Mouse (Mus musculus): ENCODE data around the gene Slc7a5. TPM values are rescaled to one million over a fixed set of nuclear protein-coding genes. Genes with fewer than 3 reads are reported as not detected.
A peak's percentile ranks its signal among the peaks of the same experiment; 100 is the strongest.

The Slc7a5 gene
- total and polyA plus RNA-seq, 3 experiments, result 110 to 291 (median 207) TPM

- no peaks in the 10 kb centered on the region for H3K27me3 ChIP-seq (replicated peaks)
- dilution Hi-C loops (cut with MboI; ENCODE audit: extremely low pct_ligation_motif_present, extremely low pct_unique_long_range_greater_than_20kb, low sequenced_read_pairs) (no loop called here), in situ Hi-C loops (cut with MboI; ENCODE audit: low pct_ligation_motif_present, low pct_unique_long_range_greater_than_20kb, low sequenced_read_pairs) (no loop called here)
- H3K4me2 ChIP-seq (ENCODE audit: insufficient read depth, low read depth, poor library complexity, severe bottlenecking), result no peak overlapping the region
- H3K4me1 ChIP-seq (ENCODE audit: control insufficient read depth in 1 of 2, insufficient read depth in 2 of 2), result peaks cover 17 to 37% of the 10 kb centered on the region in 2 experiments
- no peaks in the 10 kb centered on the region for H3K79me2 ChIP-seq (replicated peaks; ENCODE audit: control insufficient read depth, extremely low read depth, insufficient read depth, poor library complexity, severe bottlenecking)
- DNase-seq (ENCODE audit: extremely low read depth), result no peak
- H3K9ac ChIP-seq (ENCODE audit: insufficient read depth, low read depth), result no peak overlapping the region
- TF ChIP-seq MAZ (IDR thresholded peaks at IDR 0.05; ENCODE audit: low read depth, low read length), result 0 out of 2 replicates have a peak, but pooled peaks have one; percentile 40
- 0 out of 2 replicates have a peak, but pooled peaks have one; percentile 31 for TF ChIP-seq MXI1 (IDR thresholded peaks at IDR 0.05; ENCODE audit: low read depth, low read length)
- no peak for TF ChIP-seq JUN (IDR thresholded peaks at IDR 0.05; ENCODE audit: insufficient read depth, low read depth, low read length)
- TF ChIP-seq KAT2A (IDR thresholded peaks at IDR 0.05; ENCODE audit: insufficient replicate concordance, low read length), result no peak
- no peak for TF ChIP-seq CHD1 (IDR thresholded peaks at IDR 0.05; ENCODE audit: low read depth, low read length)
- 0 out of 2 replicates have a peak, but pooled peaks have one; percentile 31 for TF ChIP-seq EP300 (IDR thresholded peaks at IDR 0.05; ENCODE audit: low read length)
- TF ChIP-seq MYC (IDR thresholded peaks at IDR 0.05; ENCODE audit: low read depth, low read length), result no peak
- no peak for TF ChIP-seq UBTF (IDR thresholded peaks at IDR 0.05; ENCODE audit: low read depth, low read length)
- no peak for TF ChIP-seq POLR2AphosphoS2 (IDR thresholded peaks at IDR 0.05; ENCODE audit: low read depth, low read length)
- TF ChIP-seq USF1 (IDR thresholded peaks at IDR 0.05; ENCODE audit: low read depth, low read length), result peak; percentile 25; the same call in 1 of the 2 replicates
- peak; percentile 41; the same call in 1 of the 2 replicates for TF ChIP-seq TCF12 (IDR thresholded peaks at IDR 0.05; ENCODE audit: low read depth, low read length)
- TF ChIP-seq RAD21 (IDR thresholded peaks at IDR 0.05; ENCODE audit: low read depth, low read length), result no peak
- no peak for TF ChIP-seq HCFC1 (IDR thresholded peaks at IDR 0.05; ENCODE audit: low read depth, low read length)
- peak; percentile 49; the same call in 1 of the 2 replicates for TF ChIP-seq IRF4 (IDR thresholded peaks at IDR 0.05; ENCODE audit: low read depth, low read length)
- TF ChIP-seq RCOR1 (conservative IDR thresholded peaks at IDR 0.05; ENCODE audit: low read depth, low read length), result no peak
- no peak overlapping the region for H3K4me3 ChIP-seq (replicated peaks in 1 of 3; ENCODE audit: low read depth in 2 of 3, low read length in 2 of 3, poor library complexity in 1 of 3)
- peaks cover 9% of the 10 kb centered on the region for H3K9me3 ChIP-seq (replicated peaks; ENCODE audit: low read length)
- H3K36me3 ChIP-seq (replicated peaks in 1 of 2; ENCODE audit: control insufficient read depth in 1 of 2, insufficient read depth in 1 of 2, low read length in 1 of 2), result peaks cover 12 to 14% of the 10 kb centered on the region in 2 experiments
- H3K27ac ChIP-seq (ENCODE audit: insufficient read depth, low read depth), result no peak overlapping the region
Measured at GRCm38 (mm10) chr8:121919158-121919557, 11.7 kb upstream of the Slc7a5 start.

- H3K4me1 ChIP-seq (ENCODE audit: control insufficient read depth in 1 of 2, insufficient read depth in 2 of 2), result peaks cover 38 to 61% of the 10 kb centered on the region in 2 experiments
- peak overlapping the region; percentile 45 for H3K4me2 ChIP-seq (ENCODE audit: insufficient read depth, low read depth, poor library complexity, severe bottlenecking)
- peaks cover 9% of the 10 kb centered on the region for H3K9me3 ChIP-seq (replicated peaks; ENCODE audit: low read length)
- peak; percentile 49 for DNase-seq (ENCODE audit: extremely low read depth)
- in situ Hi-C loops (cut with MboI; ENCODE audit: low pct_ligation_motif_present, low pct_unique_long_range_greater_than_20kb, low sequenced_read_pairs), result no loop called here
- peaks cover 9% of the 10 kb centered on the region for H3K79me2 ChIP-seq (replicated peaks; ENCODE audit: control insufficient read depth, extremely low read depth, insufficient read depth, poor library complexity, severe bottlenecking)
- 0 out of 2 replicates have a peak, but pooled peaks have one; percentile 30 for TF ChIP-seq RCOR1 (conservative IDR thresholded peaks at IDR 0.05; ENCODE audit: low read depth, low read length)
- TF ChIP-seq TBP (conservative IDR thresholded peaks at IDR 0.05; ENCODE audit: low read depth, low read length), result 0 out of 2 replicates have a peak, but pooled peaks have one; percentile 68
- peak; percentile 6; the same call in 1 of the 2 replicates for TF ChIP-seq SMC3 (IDR thresholded peaks at IDR 0.05; ENCODE audit: low read depth, low read length)
- no peak for TF ChIP-seq HCFC1 (IDR thresholded peaks at IDR 0.05; ENCODE audit: low read depth, low read length)
- no peak for TF ChIP-seq NRF1 (IDR thresholded peaks at IDR 0.05; ENCODE audit: low read depth, low read length)
- 0 out of 2 replicates have a peak, but pooled peaks have one; percentile 5 for TF ChIP-seq BHLHE40 (IDR thresholded peaks at IDR 0.05; ENCODE audit: low read depth, low read length)
- peak; percentile 83 for TF ChIP-seq TCF12 (IDR thresholded peaks at IDR 0.05; ENCODE audit: low read depth, low read length)
- no peak for TF ChIP-seq ELF1 (IDR thresholded peaks at IDR 0.05; ENCODE audit: low read depth, low read length)
- TF ChIP-seq UBTF (IDR thresholded peaks at IDR 0.05; ENCODE audit: low read depth, low read length), result peak; percentile 88
- no peak for TF ChIP-seq KAT2A (IDR thresholded peaks at IDR 0.05; ENCODE audit: insufficient replicate concordance, low read length)
- TF ChIP-seq MEF2A (IDR thresholded peaks at IDR 0.05; ENCODE audit: borderline replicate concordance, low read depth, low read length), result peak; percentile 50; the same call in 1 of the 2 replicates
- TF ChIP-seq EP300 (IDR thresholded peaks at IDR 0.05; ENCODE audit: low read length), result peak; percentile 57
- TF ChIP-seq CHD1 (IDR thresholded peaks at IDR 0.05; ENCODE audit: low read depth, low read length), result 0 out of 2 replicates have a peak, but pooled peaks have one; percentile 52
- TF ChIP-seq MXI1 (IDR thresholded peaks at IDR 0.05; ENCODE audit: low read depth, low read length), result peak; percentile 64
- peak; percentile 59 for TF ChIP-seq ETS1 (conservative IDR thresholded peaks at IDR 0.05; ENCODE audit: low read depth, low read length)
- peak overlapping the region; percentile 2; the same call in 1 of the 2 replicates for H3K27ac ChIP-seq (ENCODE audit: insufficient read depth, low read depth)
- peaks cover 12 to 17% of the 10 kb centered on the region in 2 experiments for H3K36me3 ChIP-seq (replicated peaks in 1 of 2; ENCODE audit: control insufficient read depth in 1 of 2, insufficient read depth in 1 of 2, low read length in 1 of 2)
- H3K9ac ChIP-seq (ENCODE audit: insufficient read depth, low read depth), result no peak overlapping the region
- no peak overlapping the region for H3K4me3 ChIP-seq (replicated peaks in 1 of 3; ENCODE audit: low read depth in 2 of 3, low read length in 2 of 3, poor library complexity in 1 of 3)
- no peaks in the 10 kb centered on the region for H3K27me3 ChIP-seq (replicated peaks)
- dilution Hi-C loops (cut with MboI; ENCODE audit: extremely low pct_ligation_motif_present, extremely low pct_unique_long_range_greater_than_20kb, low sequenced_read_pairs), result no loop called here
Measured at GRCm38 (mm10) chr8:121913378-121913777, 5.9 kb upstream of the Slc7a5 start.

Measured in CH12.LX (cell line).